Mouse (Mus musculus): ENCODE results near the gene Slc25a48. TPM values are rescaled to one million over a fixed set of nuclear protein-coding genes. Genes with fewer than 3 reads are reported as not detected.

Slc25a48 gene
- polyA plus RNA-seq, 1 experiment from 2014 or later, result 0.45 TPM

DNA sequence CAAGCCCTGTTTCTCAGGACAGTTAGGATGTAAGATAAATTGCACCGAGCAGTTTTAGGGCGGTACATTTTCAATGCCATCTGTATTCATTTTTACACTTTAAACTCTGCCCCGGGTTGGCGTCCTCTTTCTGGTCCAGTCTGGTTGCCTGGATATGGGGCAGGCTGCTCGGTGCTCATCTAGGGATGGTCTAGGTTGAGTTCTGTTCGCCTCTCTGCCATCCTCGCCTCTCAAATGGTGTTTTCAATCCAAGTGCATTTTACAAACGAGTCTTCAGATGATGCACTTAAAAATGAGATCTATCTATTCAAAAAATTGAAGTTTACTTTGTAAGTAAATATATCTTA lies 84.6 kb downstream of the Slc25a48 start:
- Histone ChIP-seq H3K9ac (peak overlapping the region; percentile 62), H3K36me3 (no peaks in the 10 kb centered on the region), H3K27me3 (no peaks in the 10 kb centered on the region), H3K4me3 (replicated peaks) (peak overlapping the region; percentile 78), H3K4me1 (no peaks in the 10 kb centered on the region), H3K9me3 (replicated peaks) (no peaks in the 10 kb centered on the region), H3K27ac (0 out of 2 replicates have a peak overlapping the region, but pooled peaks have one; percentile 37), H3K4me2 (peak overlapping the region; percentile 94)
- 0 out of 2 replicates have a peak, but pooled peaks have one; percentile 4 for ATAC-seq (replicated peaks; ENCODE audit: low FRiP score)
- 7% methylated on average over 8 of the region's 8 CpGs for WGBS

Other genes with a start within 250 kb of the Slc25a48 start
- gene Neurog1, start 186.2 kb upstream of the Slc25a48 start, polyA plus RNA-seq (2015; fragmentation: Nextera tagmentation; extraction: Ambion mirVana), result not detected in 2 replicates
- gene Cxcl14, start 141.8 kb upstream of the Slc25a48 start, polyA plus RNA-seq (2015; fragmentation: Nextera tagmentation; extraction: Ambion mirVana), result 23.8 and 25.3 TPM in 2 replicates
- gene Gm3045, start 11.8 kb upstream of the Slc25a48 start, polyA plus RNA-seq (2015; fragmentation: Nextera tagmentation; extraction: Ambion mirVana), result not detected in 2 replicates
- gene Il9, start 43.9 kb downstream of the Slc25a48 start, polyA plus RNA-seq (2015; fragmentation: Nextera tagmentation; extraction: Ambion mirVana), result not detected in 2 replicates
- gene Fbxl21, start 84.1 kb downstream of the Slc25a48 start, polyA plus RNA-seq (2015; fragmentation: Nextera tagmentation; extraction: Ambion mirVana), result 2.1 and 2.9 TPM in 2 replicates
- 1.8 and 2.5 TPM in 2 replicates for gene Lect2, start 110.1 kb downstream of the Slc25a48 start, polyA plus RNA-seq (2015; fragmentation: Nextera tagmentation; extraction: Ambion mirVana)
- gene Tgfbi, start 171.2 kb downstream of the Slc25a48 start, polyA plus RNA-seq (2015; fragmentation: Nextera tagmentation; extraction: Ambion mirVana), result 121 and 135 TPM in 2 replicates